Mouse (Mus musculus) G1E (cell line): ENCODE data around the gene Acaca. TPM values are rescaled to one million over a fixed set of nuclear protein-coding genes. Genes with fewer than 3 reads are reported as not detected.
"Not testable (repeated sequence)": the region's sequence is repeated elsewhere in the genome, so short reads cannot be mapped to it uniquely, and the experiment has no call there.

ENCODE experiments used
- ATAC-seq: 2 replicates; pipeline ENCODE4 v1.8.0; 2016; ENCODE audit warnings: mild to moderate bottlenecking; ENCODE audit not compliant: insufficient number of reproducible peaks, poor library complexity, low FRiP score, severe bottlenecking; ENCODE audit errors: extremely low read depth
- DNase-seq: peaks from one replicate; pipeline ENCODE4 v3.0.0; 2012; ENCODE audit warnings: low spot score
- H3K27me3 ChIP-seq: 2 replicates; pipeline ENCODE4 v1.6.1; 2012; ENCODE audit warnings: mild to moderate bottlenecking, low read length, inconsistent platforms; ENCODE audit not compliant: insufficient read depth
- H3K36me3 ChIP-seq: replicated peaks from 2 replicates; pipeline ENCODE3; 2012; ENCODE audit warnings: mild to moderate bottlenecking, inconsistent platforms
- H3K4me1 ChIP-seq: 2 replicates; pipeline ENCODE4 v1.6.1; 2012; ENCODE audit warnings: low read depth, low read length, inconsistent platforms, mixed read lengths; ENCODE audit not compliant: insufficient read depth
- H3K4me3 ChIP-seq: 2 replicates; pipeline ENCODE4 v1.5.1; 2012; ENCODE audit warnings: low read depth, mild to moderate bottlenecking, inconsistent platforms, low read length, moderate library complexity, mixed read lengths
- H3K9me3 ChIP-seq: replicated peaks from 2 replicates; pipeline ENCODE4 v1.6.1; 2012; ENCODE audit warnings: inconsistent platforms
- CTCF ChIP-seq: IDR thresholded peaks from 2 replicates; pipeline ENCODE4 v1.5.1; 2012; ENCODE audit warnings: low read depth, low read length, inconsistent platforms, mixed read lengths
- GATA1 ChIP-seq: IDR thresholded peaks from 2 replicates; pipeline ENCODE4 v1.6.1; 2012; ENCODE audit warnings: borderline replicate concordance, low read length, inconsistent platforms, mixed read lengths
- GATA2 ChIP-seq: IDR thresholded peaks from 2 replicates; pipeline ENCODE4 v1.6.1; 2012; ENCODE audit warnings: low read depth, low read length, inconsistent platforms, borderline replicate concordance
- POLR2AphosphoS5 ChIP-seq: IDR thresholded peaks from 2 replicates; pipeline ENCODE4 v1.6.1; 2012; ENCODE audit warnings: low read depth, low read length, inconsistent platforms; ENCODE audit not compliant: insufficient replicate concordance
- TAL1 ChIP-seq: conservative IDR thresholded peaks from 2 replicates; pipeline ENCODE4 v1.6.1; 2012; ENCODE audit warnings: low read depth, low read length, inconsistent platforms, mixed read lengths
- polyA plus RNA-seq: library from polyadenylated mRNA; stranded (reverse); fragments of >175 nt; gene quantifications from 2 replicates; pipeline ENCODE4 v1.2.3, GENCODE M21; 2012
- total RNA-seq, 2 experiments: library from RNA; stranded (forward) in 1 of 2; stranded (reverse) in 1 of 2; fragments of 200-1000 nt in 1 of 2; fragments of >200 nt in 1 of 2; fragmentation: Nextera tagmentation in 1 of 2; gene quantifications; 2 replicates each; pipeline ENCODE4 v1.2.3; 2014 to 2017

Acaca gene
- total and polyA plus RNA-seq, 3 experiments: 19.3 to 45.3 (median 37.2) TPM

DNA sequence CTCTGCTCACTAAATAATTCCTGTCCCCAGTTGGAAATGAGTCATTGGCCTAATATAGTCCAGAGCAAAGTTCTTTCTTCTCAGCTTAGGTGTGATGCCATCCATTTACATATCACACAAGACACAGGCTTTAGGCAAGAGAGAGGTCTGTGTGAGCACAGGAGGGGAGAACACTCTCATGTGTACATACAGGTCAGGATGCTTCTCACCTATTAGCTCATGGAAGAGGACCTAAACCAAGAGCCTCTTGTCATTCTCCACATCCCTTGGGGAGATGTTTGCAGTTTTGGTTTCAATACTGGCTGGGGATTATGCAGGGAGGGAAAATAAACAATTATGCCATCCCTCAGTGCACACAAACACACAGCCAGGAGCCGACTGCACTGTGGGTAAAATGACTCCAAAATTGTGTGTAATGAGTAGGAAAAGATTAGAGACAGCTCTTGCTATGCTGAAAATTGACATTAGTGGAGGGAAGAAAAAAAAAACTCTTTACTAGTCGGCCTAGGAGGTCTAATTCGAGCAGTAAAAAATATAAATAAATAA is 246.6 kb downstream of the Acaca start:
- Histone ChIP-seq H3K4me1 (no peaks in the 10 kb centered on the region), H3K4me3 (no peak overlapping the region), H3K9me3 (no peaks in the 10 kb centered on the region), H3K36me3 (peaks cover 74% of the 10 kb centered on the region), H3K27me3 (no peaks in the 10 kb centered on the region)
- no peak for ATAC-seq
- DNase-seq: no peak
- TF ChIP-seq POLR2AphosphoS5: no peak
- TF ChIP-seq GATA1: no peak
- no peak for TF ChIP-seq CTCF
- TF ChIP-seq GATA2: no peak
- TF ChIP-seq TAL1: no peak

DNA sequence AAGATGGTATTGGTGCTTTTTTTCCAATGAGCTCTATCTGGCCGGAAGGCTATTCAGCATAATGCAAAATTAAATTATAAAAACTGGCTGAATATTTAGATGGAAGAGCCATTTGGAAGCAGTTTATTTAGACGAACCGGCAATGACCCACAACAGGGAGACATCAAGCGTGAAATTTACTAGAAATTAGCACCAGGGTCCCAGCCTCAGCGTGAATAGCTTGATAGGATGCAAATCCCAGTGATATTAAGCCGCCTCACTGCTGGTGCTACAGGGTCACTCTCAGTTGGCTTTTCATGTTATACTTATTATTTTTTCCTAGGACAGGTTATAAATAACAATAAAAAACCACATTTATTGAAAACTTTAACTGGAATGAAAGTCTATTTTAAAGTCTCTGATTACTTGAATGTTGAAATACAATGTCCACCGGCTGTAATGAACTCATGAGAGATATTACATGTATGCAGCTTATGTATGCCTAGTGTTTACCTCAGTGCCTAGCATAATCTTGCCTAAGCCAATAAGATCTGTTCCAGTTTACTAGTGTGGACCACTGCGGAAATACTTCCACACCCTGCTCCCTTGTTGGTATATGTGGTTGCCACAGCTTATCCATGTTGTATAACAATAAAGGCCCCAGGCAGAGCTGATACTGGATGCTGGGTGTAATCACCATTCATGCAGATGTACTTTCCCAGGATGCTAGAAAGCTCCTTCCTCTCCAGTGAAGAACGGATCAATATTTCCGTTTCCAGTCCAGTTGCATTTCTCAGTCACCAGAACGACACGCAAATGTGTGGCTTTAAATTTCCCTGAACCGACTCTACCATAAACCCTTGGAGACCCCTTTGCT is 247.3 kb downstream of the Acaca start:
- DNase-seq (no peak), ATAC-seq (no peak)
- Histone ChIP-seq H3K27me3 (no peaks in the 10 kb centered on the region), H3K36me3 (peaks cover 75% of the 10 kb centered on the region), H3K9me3 (no peaks in the 10 kb centered on the region), H3K4me3 (no peak overlapping the region), H3K4me1 (no peaks in the 10 kb centered on the region)
- no peak for TF ChIP-seq CTCF
- no peak for TF ChIP-seq POLR2AphosphoS5
- no peak for TF ChIP-seq TAL1
- no peak for TF ChIP-seq GATA2
- no peak for TF ChIP-seq GATA1

DNA sequence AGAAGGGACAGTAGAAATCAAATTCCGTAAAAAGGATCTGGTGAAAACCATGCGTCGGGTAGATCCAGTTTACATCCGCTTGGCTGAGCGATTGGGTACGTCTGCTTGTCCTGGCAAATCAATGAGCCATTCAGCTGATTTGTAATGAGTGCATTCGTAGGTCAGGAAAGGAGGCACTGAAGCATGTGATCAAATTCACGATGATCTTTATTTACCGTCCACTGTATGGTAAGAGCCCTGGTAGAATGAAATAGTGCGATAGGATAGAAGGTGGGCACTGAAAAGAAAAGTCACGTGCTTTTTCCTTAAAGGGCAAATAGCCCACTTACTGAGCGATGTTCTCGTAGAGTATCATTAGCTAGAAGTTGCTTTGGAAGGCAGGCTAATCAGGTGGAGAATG is 253.0 kb downstream of the Acaca start:
- no peaks in the 10 kb centered on the region for H3K9me3 ChIP-seq
- ATAC-seq (no peak), DNase-seq (no peak)
- H3K36me3 ChIP-seq: peaks cover 81% of the 10 kb centered on the region
- TF ChIP-seq CTCF (no peak), POLR2AphosphoS5 (no peak), GATA1 (no peak)
- H3K4me3 ChIP-seq: no peak overlapping the region
- H3K4me1 ChIP-seq: no peaks in the 10 kb centered on the region
- no peaks in the 10 kb centered on the region for H3K27me3 ChIP-seq

DNA sequence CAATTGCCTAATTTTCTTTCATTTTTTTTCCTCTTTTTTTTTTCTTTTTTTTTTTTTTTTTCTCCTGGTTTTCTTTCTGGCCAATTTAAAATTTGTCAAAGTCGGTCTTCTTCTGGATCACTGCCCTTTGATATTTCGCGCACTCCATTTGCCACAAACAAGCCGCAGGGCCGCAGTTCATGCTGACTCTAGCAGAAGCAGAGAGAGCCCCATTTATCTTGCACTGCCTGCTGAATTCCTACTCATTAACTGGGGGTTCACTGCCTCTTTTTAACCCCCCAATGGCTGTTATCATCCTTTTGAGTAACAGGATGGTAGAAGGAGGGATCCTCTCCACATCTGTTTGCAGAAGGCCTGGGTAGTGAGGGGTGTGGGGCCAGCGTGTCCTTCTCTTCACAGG is 254.4 kb downstream of the Acaca start:
- no peaks in the 10 kb centered on the region for H3K27me3 ChIP-seq
- no peaks in the 10 kb centered on the region for H3K4me1 ChIP-seq
- TF ChIP-seq GATA1 (no peak), TAL1 (no peak), GATA2 (no peak), POLR2AphosphoS5 (no peak), CTCF (no peak)
- H3K9me3 ChIP-seq: no peaks in the 10 kb centered on the region
- H3K4me3 ChIP-seq: no peak overlapping the region
- ATAC-seq (no peak), DNase-seq (no peak)
- peaks cover 82% of the 10 kb centered on the region for H3K36me3 ChIP-seq

DNA sequence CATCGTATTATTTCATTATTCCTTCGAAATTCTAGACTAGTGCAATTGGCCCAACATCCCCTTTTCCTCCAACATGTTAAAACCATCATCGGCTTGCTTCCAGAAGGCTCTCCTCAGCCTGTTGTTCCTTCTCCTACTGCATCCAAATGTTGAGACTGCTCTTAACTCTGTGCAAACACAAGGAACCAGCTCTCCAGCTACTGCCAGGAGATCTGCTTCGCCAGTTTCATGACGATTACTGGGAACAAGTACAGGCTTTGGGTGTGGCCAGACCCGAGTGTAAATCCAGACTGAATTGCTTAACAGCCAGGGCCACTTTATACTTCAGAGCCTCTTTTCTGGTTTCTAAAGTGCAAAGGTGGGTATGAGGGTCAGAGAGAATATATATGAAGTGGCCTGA is 259.9 kb downstream of the Acaca start:
- Histone ChIP-seq H3K4me3 (no peak overlapping the region), H3K27me3 (no peaks in the 10 kb centered on the region), H3K4me1 (no peaks in the 10 kb centered on the region), H3K9me3 (no peaks in the 10 kb centered on the region), H3K36me3 (peaks cover 89% of the 10 kb centered on the region)
- no peak for ATAC-seq
- DNase-seq: no peak
- TF ChIP-seq POLR2AphosphoS5: no peak
- TF ChIP-seq CTCF: no peak
- TF ChIP-seq TAL1: no peak
- no peak for TF ChIP-seq GATA1
- no peak for TF ChIP-seq GATA2

DNA sequence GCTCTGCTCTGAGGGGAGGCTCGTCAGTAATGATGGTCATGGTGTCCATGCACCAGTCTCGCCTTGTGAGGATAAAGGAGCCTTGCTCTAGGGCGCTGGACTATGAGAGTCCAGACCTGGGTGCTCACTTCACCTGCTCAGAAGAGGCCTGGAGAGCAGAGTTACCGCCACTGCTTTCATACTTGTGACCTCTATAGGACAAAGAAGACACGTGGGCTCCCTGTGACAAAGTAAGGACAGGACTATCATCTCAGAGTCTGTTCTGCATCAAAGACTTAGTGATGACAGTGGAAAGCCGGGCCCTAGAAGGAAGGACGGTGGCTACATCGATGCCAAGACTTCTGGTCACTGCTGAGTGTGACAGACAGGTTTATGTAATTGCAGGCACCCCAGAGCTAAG is 261.7 kb downstream of the Acaca start:
- Histone ChIP-seq H3K4me1 (no peaks in the 10 kb centered on the region), H3K9me3 (no peaks in the 10 kb centered on the region), H3K27me3 (no peaks in the 10 kb centered on the region), H3K4me3 (no peak overlapping the region), H3K36me3 (peaks cover 86% of the 10 kb centered on the region)
- TF ChIP-seq TAL1 (no peak), CTCF (no peak), GATA1 (no peak), POLR2AphosphoS5 (no peak), GATA2 (no peak)
- DNase-seq (no peak), ATAC-seq (no peak)

DNA sequence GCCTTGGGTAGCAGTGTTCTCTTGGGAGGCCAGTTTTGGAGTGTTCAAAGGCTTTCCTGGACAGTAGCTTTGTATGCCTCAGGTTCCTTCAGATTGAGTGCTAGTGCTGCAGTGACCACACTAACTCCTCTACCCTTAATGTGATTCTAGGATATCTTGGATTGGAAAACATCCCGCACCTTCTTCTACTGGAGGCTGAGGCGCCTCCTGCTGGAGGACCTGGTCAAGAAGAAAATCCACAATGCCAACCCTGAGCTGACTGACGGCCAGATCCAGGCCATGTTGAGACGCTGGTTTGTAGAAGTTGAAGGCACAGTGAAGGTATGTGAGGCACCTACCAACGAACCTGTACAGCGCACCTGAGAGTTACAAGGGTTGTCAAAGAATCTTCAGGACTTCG is 262.6 kb downstream of the Acaca start:
- not testable (repeated sequence) for H3K4me1 ChIP-seq, ATAC-seq, H3K27me3 ChIP-seq, H3K9me3 ChIP-seq, DNase-seq, H3K4me3 ChIP-seq
- peaks cover 87% of the 10 kb centered on the region for H3K36me3 ChIP-seq
